Mouse (Mus musculus) embryonic facial prominence, embryonic 14.5 days (tissue): ENCODE data around the gene Cep152. TPM values are rescaled to one million over a fixed set of nuclear protein-coding genes. Genes with fewer than 3 reads are reported as not detected.

ENCODE experiments used
- ATAC-seq: fragments of 200-750 bp; cut with Nextera tagmentation; 2 replicates; pipeline ENCODE4 v1.8.0; 2017; ENCODE audit warnings: low read depth, moderate number of reproducible peaks, moderate TSS enrichment
- DNase-seq: peaks from one replicate; pipeline ENCODE4 v3.0.0-alpha.2; 2015; ENCODE audit warnings: low spot score
- H3K27ac ChIP-seq: fragments of 300-500 bp; sonication (generic); replicated peaks from 2 replicates; pipeline ENCODE4 v1.5.1; 2014; ENCODE audit warnings: low read depth, mild to moderate bottlenecking, low read length, moderate library complexity
- H3K27me3 ChIP-seq: fragments of 300-500 bp; sonication (generic); replicated peaks from 2 replicates; pipeline ENCODE4 v1.6.1; 2014; ENCODE audit warnings: low read length; ENCODE audit not compliant: control insufficient read depth, insufficient read depth
- H3K36me3 ChIP-seq: fragments of 300-500 bp; sonication (generic); 2 replicates; pipeline ENCODE4 v1.6.1; 2014; ENCODE audit warnings: low read length, mixed read lengths; ENCODE audit not compliant: control insufficient read depth, insufficient read depth
- H3K4me1 ChIP-seq: fragments of 300-500 bp; sonication (generic); 2 replicates; pipeline ENCODE4 v1.6.1; 2014; ENCODE audit warnings: antibody characterized with exemption, low read length; ENCODE audit not compliant: control insufficient read depth, insufficient read depth
- H3K4me2 ChIP-seq: fragments of 300-500 bp; sonication (generic); 2 replicates; pipeline ENCODE4 v1.6.1; 2014; ENCODE audit warnings: low read depth, mild to moderate bottlenecking, low read length, moderate library complexity, mixed read lengths
- H3K4me3 ChIP-seq: fragments of 300-500 bp; sonication (generic); 2 replicates; pipeline ENCODE4 v1.5.1; 2014; ENCODE audit warnings: low read depth, mild to moderate bottlenecking, low read length
- H3K9ac ChIP-seq: fragments of 300-500 bp; sonication (generic); 2 replicates; pipeline ENCODE4 v1.6.1; 2014; ENCODE audit warnings: low read depth, mild to moderate bottlenecking, low read length, moderate library complexity, mixed read lengths
- H3K9me3 ChIP-seq: fragments of 300-500 bp; sonication (generic); 2 replicates; pipeline ENCODE4 v1.6.1; 2016; ENCODE audit warnings: low read length; ENCODE audit not compliant: control insufficient read depth
- WGBS: fragments of 180-500 bp; shearing (Covaris S2); extraction: QIAGEN DNeasy Blood & Tissue Kit; methylation state at CpG from one replicate; pipeline ENCODE4 v1.1.7; 2014; 5-methylcytosine and 5-hydroxymethylcytosine counted together
- polyA plus RNA-seq: library from polyadenylated mRNA; unstranded; fragments of >200 nt; fragmentation: Nextera tagmentation; extraction: Ambion mirVana; gene quantifications from 2 replicates; pipeline ENCODE4 v1.2.1, GENCODE M21; 2014

Cep152 gene
- 6.9 and 7.0 TPM in 2 replicates for polyA plus RNA-seq

GRCm38 (mm10) chr2:125624837-125625351 lies at the start of gene Cep152:
TSS of gene Cep152 (minus strand) at chr2:125625113.
- H3K9me3 ChIP-seq, result no peaks in the 10 kb centered on the region
- WGBS, result 1% methylated on average over 44 of the region's 50 CpGs
- H3K4me2 ChIP-seq, result peak within 1 kb of the TSS; percentile 75
- no peaks in the 10 kb centered on the region for H3K27me3 ChIP-seq
- peaks cover 14% of the 10 kb centered on the region for H3K4me1 ChIP-seq
- peaks cover 4% of the 10 kb centered on the region; the same call in 1 of the 2 replicates for H3K36me3 ChIP-seq
- peak within 1 kb of the TSS; percentile 89 for H3K4me3 ChIP-seq
- peak; percentile 96 for ATAC-seq
- peak within 1 kb of the TSS; percentile 75 for H3K9ac ChIP-seq
- peak within 1 kb of the TSS; percentile 48; the same call in 1 of the 2 replicates for H3K27ac ChIP-seq
- DNase-seq, result peak; percentile 98

GRCm38 (mm10) chr2:125672957-125673631 lies 48.2 kb upstream of the Cep152 start, which contains the start of gene Eid1:
TSS of gene Eid1 (plus strand) at chr2:125673095.
- H3K4me3 ChIP-seq, result peak within 1 kb of the TSS; percentile 89
- H3K9ac ChIP-seq, result peak within 1 kb of the TSS; percentile 95
- H3K27me3 ChIP-seq, result no peaks in the 10 kb centered on the region
- peaks cover 9% of the 10 kb centered on the region for H3K4me1 ChIP-seq
- H3K27ac ChIP-seq, result peak within 1 kb of the TSS; percentile 97
- DNase-seq, result peak; percentile 95
- peaks cover 8% of the 10 kb centered on the region; the same call in 1 of the 2 replicates for H3K36me3 ChIP-seq
- H3K9me3 ChIP-seq, result no peaks in the 10 kb centered on the region
- peak; percentile 94 for ATAC-seq
- H3K4me2 ChIP-seq, result peak within 1 kb of the TSS; percentile 68
- WGBS, result under 1% methylated on average over 27 of the region's 79 CpGs

- Histone ChIP-seq H3K9me3 (no peaks in the 10 kb centered on the region), H3K4me2 (peak overlapping the region; percentile 68), H3K4me3 (peak overlapping the region; percentile 89), H3K36me3 (peaks cover 8% of the 10 kb centered on the region; the same call in 1 of the 2 replicates), H3K27ac (peak overlapping the region; percentile 97), H3K27me3 (no peaks in the 10 kb centered on the region), H3K4me1 (peaks cover 9% of the 10 kb centered on the region), H3K9ac (peak overlapping the region; percentile 95)
- DNase-seq, result peak; percentile 39
- ATAC-seq, result no peak; the same call in 1 of the 2 replicates
- WGBS, result 54% methylated on average over 4 of the region's 20 CpGs
Observed at GRCm38 (mm10) chr2:125672568-125672956, 47.6 kb upstream of the Cep152 start.

GRCm38 (mm10) chr2:125670846-125671245 lies 45.9 kb upstream of the Cep152 start:
- H3K4me1 ChIP-seq, result peaks cover 9% of the 10 kb centered on the region
- no peak overlapping the region for H3K9ac ChIP-seq
- no peaks in the 10 kb centered on the region for H3K9me3 ChIP-seq
- H3K4me2 ChIP-seq, result no peak overlapping the region
- no peak overlapping the region for H3K27ac ChIP-seq
- no peak overlapping the region for H3K4me3 ChIP-seq
- WGBS, result 37% methylated on average over 1 of the region's 1 CpGs
- DNase-seq (no peak), ATAC-seq (no peak)
- H3K36me3 ChIP-seq, result peaks cover 8% of the 10 kb centered on the region; the same call in 1 of the 2 replicates
- H3K27me3 ChIP-seq, result no peaks in the 10 kb centered on the region

GRCm38 (mm10) chr2:125667721-125668120 lies 42.8 kb upstream of the Cep152 start:
- 80% methylated on average over 7 of the region's 7 CpGs for WGBS

GRCm38 (mm10) chr2:125667184-125667583 lies 42.3 kb upstream of the Cep152 start:
- H3K4me3 ChIP-seq, result no peak overlapping the region
- H3K4me1 ChIP-seq, result no peaks in the 10 kb centered on the region
- no peak overlapping the region for H3K9ac ChIP-seq
- 46% methylated on average over 5 of the region's 5 CpGs for WGBS
- no peaks in the 10 kb centered on the region for H3K36me3 ChIP-seq
- ATAC-seq (no peak), DNase-seq (peak; percentile 58)
- H3K27ac ChIP-seq, result no peak overlapping the region
- H3K27me3 ChIP-seq, result no peaks in the 10 kb centered on the region
- no peak overlapping the region for H3K4me2 ChIP-seq
- H3K9me3 ChIP-seq, result no peaks in the 10 kb centered on the region

More at GRCm38 (mm10) chr2:125667721-125668120, 42.8 kb upstream of the Cep152 start:
- Histone ChIP-seq H3K9me3 (no peaks in the 10 kb centered on the region), H3K4me3 (no peak overlapping the region), H3K9ac (no peak overlapping the region), H3K36me3 (no peaks in the 10 kb centered on the region), H3K27me3 (no peaks in the 10 kb centered on the region), H3K4me1 (no peaks in the 10 kb centered on the region), H3K4me2 (no peak overlapping the region), H3K27ac (no peak overlapping the region)
- DNase-seq (no peak), ATAC-seq (no peak)

- Histone ChIP-seq H3K9ac (no peak overlapping the region), H3K4me1 (no peaks in the 10 kb centered on the region), H3K27ac (no peak overlapping the region), H3K9me3 (no peaks in the 10 kb centered on the region), H3K27me3 (no peaks in the 10 kb centered on the region), H3K4me3 (no peak overlapping the region), H3K4me2 (no peak overlapping the region), H3K36me3 (no peaks in the 10 kb centered on the region)
- WGBS, result 76% methylated on average over 4 of the region's 4 CpGs
- ATAC-seq (no peak), DNase-seq (no peak)
Observed at GRCm38 (mm10) chr2:125666668-125667067, 41.8 kb upstream of the Cep152 start.

GRCm38 (mm10) chr2:125665909-125666308 lies 41.0 kb upstream of the Cep152 start:
- no peaks in the 10 kb centered on the region for H3K27me3 ChIP-seq
- no peak overlapping the region for H3K4me3 ChIP-seq
- no peak overlapping the region for H3K4me2 ChIP-seq
- no peaks in the 10 kb centered on the region; the same call in 1 of the 2 replicates for H3K4me1 ChIP-seq
- H3K9me3 ChIP-seq, result no peaks in the 10 kb centered on the region
- H3K9ac ChIP-seq, result no peak overlapping the region
- no peak for ATAC-seq
- H3K36me3 ChIP-seq, result no peaks in the 10 kb centered on the region
- WGBS, result 79% methylated on average over 4 of the region's 4 CpGs
- H3K27ac ChIP-seq, result no peak overlapping the region
- DNase-seq, result no peak
